Mouse (Mus musculus): ENCODE measurements around the gene Smco4. TPM values are rescaled to one million over a fixed set of nuclear protein-coding genes. Genes with fewer than 3 reads are reported as not detected.

Gene Smco4
- not detected in 2 replicates for total RNA-seq (2012; rRNA removed)
- polyA plus RNA-seq (2012; ENCODE audit: insufficient read depth in 1 of 2, insufficient read length in 2 of 2, low read depth in 1 of 2, low replicate concordance in 2 of 2, missing spikeins in 1 of 2) = not detected

DNA sequence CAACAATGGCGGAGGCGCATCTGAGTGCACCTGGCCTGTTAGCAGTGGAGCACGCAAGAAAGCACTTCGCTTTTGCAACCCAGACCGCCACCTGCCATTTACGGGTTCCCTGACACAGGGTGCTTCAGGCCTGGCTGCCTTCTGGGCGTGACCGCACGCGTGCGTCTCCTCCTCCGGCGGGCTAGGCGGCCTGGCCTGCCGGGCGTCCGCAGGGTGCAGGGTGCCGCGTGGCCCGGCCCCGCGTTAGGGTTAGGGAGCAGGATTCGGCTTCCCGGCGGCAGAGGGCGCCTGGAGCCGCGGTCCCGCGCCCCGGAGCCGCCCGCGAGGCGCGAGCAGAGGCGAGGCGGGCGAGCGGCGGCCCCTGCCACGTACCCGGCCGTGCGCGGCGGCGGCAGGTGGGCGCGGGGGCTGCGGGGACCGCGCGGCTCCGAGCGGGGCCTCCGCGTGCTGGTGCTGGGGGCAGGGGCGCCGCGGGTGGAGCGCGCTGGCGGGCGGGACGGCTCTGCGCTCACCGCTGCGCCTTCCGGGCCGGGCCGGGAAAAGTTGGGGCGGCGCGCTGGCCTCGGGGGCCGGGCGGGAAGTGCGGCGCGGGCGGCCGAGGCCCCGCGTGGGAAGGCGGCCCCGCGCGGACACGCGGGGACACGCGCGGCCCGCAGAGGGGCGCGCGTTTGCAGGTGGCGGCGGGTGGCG, at the start of gene Smco4:
TSS of gene Smco4 (plus strand) at position 198 of the 690 bp plus-strand sequence.
- no peaks in the 10 kb centered on the region for H3K27me3 ChIP-seq (ENCODE audit: control insufficient read depth in 1 of 2, insufficient read depth in 2 of 2, low read length in 2 of 2)
- H3K9ac ChIP-seq (ENCODE audit: control insufficient read depth, low read depth, low read length, poor library complexity, severe bottlenecking) = no peak within 1 kb of the TSS
- DNase-seq (ENCODE audit: low read depth, low spot score) = no peak
- no peaks in the 10 kb centered on the region for H3K9me3 ChIP-seq (replicated peaks; ENCODE audit: insufficient read depth, low read length)
- no peaks in the 10 kb centered on the region for H3K79me2 ChIP-seq (ENCODE audit: control insufficient read depth, insufficient read depth, low read length, poor library complexity)
- TF ChIP-seq TCF12 (IDR thresholded peaks at IDR 0.05; ENCODE audit: low read depth, low read length) (no peak), CHD2 (IDR thresholded peaks at IDR 0.05; ENCODE audit: low read length) (no peak), ZC3H11A (IDR thresholded peaks at IDR 0.05; ENCODE audit: low read depth, low read length) (no peak), SIN3A (IDR thresholded peaks at IDR 0.05; ENCODE audit: low read length) (no peak), JUND (IDR thresholded peaks at IDR 0.05; ENCODE audit: low read depth, low read length) (no peak), EP300 (IDR thresholded peaks at IDR 0.05; ENCODE audit: low read depth in 1 of 2, low read length in 2 of 2) (no peak), GATA1 (IDR thresholded peaks at IDR 0.05; ENCODE audit: low read depth, low read length) (no peak), POLR2AphosphoS2 (IDR thresholded peaks at IDR 0.05; ENCODE audit: low read length) (no peak), MAZ (IDR thresholded peaks at IDR 0.05; ENCODE audit: low read depth, low read length) (no peak), ETS1 (IDR thresholded peaks at IDR 0.05; ENCODE audit: low read depth, low read length) (no peak), CTCF (IDR thresholded peaks at IDR 0.05 in 2 of 3, conservative IDR thresholded peaks at IDR 0.05 in 1 of 3; ENCODE audit: control insufficient read depth in 1 of 3, insufficient read depth in 1 of 3, low read depth in 2 of 3, low read length in 3 of 3, poor library complexity in 1 of 3, severe bottlenecking in 1 of 3) (no peak), CHD1 (IDR thresholded peaks at IDR 0.05; ENCODE audit: low read depth, low read length) (no peak), SMC3 (IDR thresholded peaks at IDR 0.05; ENCODE audit: low read depth, low read length) (no peak)
- no peak within 1 kb of the TSS for H3K27ac ChIP-seq (ENCODE audit: control insufficient read depth, low read depth, low read length)
- no peak within 1 kb of the TSS for H3K4me3 ChIP-seq (ENCODE audit: control insufficient read depth in 1 of 2, insufficient read depth in 1 of 2, low read depth in 2 of 2, low read length in 2 of 2)
- no peaks in the 10 kb centered on the region for H3K36me3 ChIP-seq (ENCODE audit: control insufficient read depth in 1 of 2, insufficient read depth in 2 of 2, low read length in 2 of 2)
- H3K4me1 ChIP-seq (ENCODE audit: control insufficient read depth in 1 of 2, insufficient read depth in 2 of 2, low read length in 2 of 2) = no peaks in the 10 kb centered on the region

DNA sequence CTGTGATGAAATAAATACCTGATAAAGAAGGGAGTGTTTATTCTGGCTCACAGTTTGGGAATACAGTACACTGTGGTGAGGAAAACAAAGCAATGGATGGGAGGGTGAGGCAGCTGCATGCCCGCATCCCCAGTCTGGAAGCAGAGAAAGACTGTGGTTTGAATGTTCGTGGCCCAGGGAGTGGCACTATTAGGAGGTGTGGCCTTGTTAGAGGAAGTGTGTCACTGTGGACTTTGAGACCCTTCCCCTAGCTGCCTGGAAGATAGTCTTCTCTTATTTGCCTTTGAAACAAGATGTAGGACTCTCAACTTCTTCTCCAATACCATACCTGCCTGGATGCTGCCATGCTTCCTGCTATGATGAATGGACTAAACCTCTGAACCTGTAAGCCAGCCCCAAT, 45.8 kb upstream of the Smco4 start:
- Histone ChIP-seq H3K27ac (ENCODE audit: control insufficient read depth, low read depth, low read length) (no peak overlapping the region), H3K27me3 (ENCODE audit: control insufficient read depth in 1 of 2, insufficient read depth in 2 of 2, low read length in 2 of 2) (no peaks in the 10 kb centered on the region), H3K36me3 (ENCODE audit: control insufficient read depth in 1 of 2, insufficient read depth in 2 of 2, low read length in 2 of 2) (no peaks in the 10 kb centered on the region), H3K9ac (ENCODE audit: control insufficient read depth, low read depth, low read length, poor library complexity, severe bottlenecking) (no peak overlapping the region), H3K79me2 (ENCODE audit: control insufficient read depth, insufficient read depth, low read length, poor library complexity) (no peaks in the 10 kb centered on the region), H3K4me1 (ENCODE audit: control insufficient read depth in 1 of 2, insufficient read depth in 2 of 2, low read length in 2 of 2) (no peaks in the 10 kb centered on the region), H3K9me3 (replicated peaks; ENCODE audit: insufficient read depth, low read length) (no peaks in the 10 kb centered on the region), H3K4me3 (ENCODE audit: control insufficient read depth in 1 of 2, insufficient read depth in 1 of 2, low read depth in 2 of 2, low read length in 2 of 2) (no peak overlapping the region)
- no peak for DNase-seq (ENCODE audit: low read depth, low spot score)
- no peak for TF ChIP-seq HCFC1 (IDR thresholded peaks at IDR 0.05; ENCODE audit: low read depth, low read length)
- no peak for TF ChIP-seq POLR2AphosphoS5 (IDR thresholded peaks at IDR 0.05; ENCODE audit: borderline replicate concordance, low read depth, low read length)
- TF ChIP-seq TBP (IDR thresholded peaks at IDR 0.05; ENCODE audit: low read depth, low read length) = no peak
- no peak for TF ChIP-seq MXI1 (IDR thresholded peaks at IDR 0.05; ENCODE audit: low read depth, low read length)
- TF ChIP-seq TAL1 (IDR thresholded peaks at IDR 0.05; ENCODE audit: low read length) = no peak
- no peak for TF ChIP-seq NELFE (IDR thresholded peaks at IDR 0.05; ENCODE audit: low read depth, low read length)
- TF ChIP-seq E2F4 (IDR thresholded peaks at IDR 0.05; ENCODE audit: borderline replicate concordance, low read depth, low read length) = no peak
- no peak for TF ChIP-seq RCOR1 (IDR thresholded peaks at IDR 0.05; ENCODE audit: low read depth, low read length)
- no peak for TF ChIP-seq GABPA (IDR thresholded peaks at IDR 0.05; ENCODE audit: low read depth, low read length)
- no peak for TF ChIP-seq ZC3H11A (IDR thresholded peaks at IDR 0.05; ENCODE audit: low read depth, low read length)
- no peak for TF ChIP-seq ZNF384 (IDR thresholded peaks at IDR 0.05; ENCODE audit: low read depth, low read length)
- no peak for TF ChIP-seq BHLHE40 (IDR thresholded peaks at IDR 0.05; ENCODE audit: borderline replicate concordance, low read depth, low read length)
- no peak for TF ChIP-seq POLR2AphosphoS2 (IDR thresholded peaks at IDR 0.05; ENCODE audit: low read length)
- no peak for TF ChIP-seq GATA1 (IDR thresholded peaks at IDR 0.05; ENCODE audit: low read depth, low read length)
- no peak for TF ChIP-seq NRF1 (IDR thresholded peaks at IDR 0.05; ENCODE audit: insufficient read depth, low read depth, low read length, poor library complexity, severe bottlenecking)
- TF ChIP-seq MYC (IDR thresholded peaks at IDR 0.05; ENCODE audit: low read depth, low read length) = no peak

Data from MEL (cell line).